Mouse (Mus musculus) CH12.LX (cell line): ENCODE results near the gene Ell. TPM values are rescaled to one million over a fixed set of nuclear protein-coding genes. Genes with fewer than 3 reads are reported as not detected.

ENCODE experiments used
- DNase-seq: peaks from one replicate; pipeline ENCODE4 v3.0.0-alpha.2; 2013; ENCODE audit errors: extremely low read depth
- H3K27ac ChIP-seq: 2 replicates; pipeline ENCODE4 v1.5.1; 2012; ENCODE audit warnings: low read depth, mild to moderate bottlenecking, control low read depth, moderate library complexity; ENCODE audit not compliant: insufficient read depth
- H3K27me3 ChIP-seq: replicated peaks from 2 replicates; pipeline ENCODE3; 2012; ENCODE audit warnings: inconsistent platforms
- H3K36me3 ChIP-seq, 2 experiments: replicated peaks in 1 of 2; 2 replicates each; pipeline versions ENCODE3 to v1.6.1; 2012; ENCODE audit warnings: inconsistent platforms in 1 of 2, low read length in 1 of 2, mild to moderate bottlenecking in 1 of 2, mixed read lengths in 1 of 2, moderate library complexity in 1 of 2; ENCODE audit not compliant: control insufficient read depth in 1 of 2, insufficient read depth in 1 of 2
- H3K4me1 ChIP-seq, 2 experiments: 2 replicates each; pipeline ENCODE4 v1.6.1; 2012; ENCODE audit warnings: inconsistent platforms in 1 of 2, moderate library complexity in 1 of 2; ENCODE audit not compliant: insufficient read depth in 2 of 2, control insufficient read depth in 1 of 2
- H3K4me2 ChIP-seq: 2 replicates; pipeline ENCODE4 v1.6.1; 2012; ENCODE audit warnings: low read depth, mild to moderate bottlenecking, control low read depth; ENCODE audit not compliant: poor library complexity, insufficient read depth, severe bottlenecking
- H3K4me3 ChIP-seq, 3 experiments: fragments of 150-350 bp in 1 of 3; sonication (generic) in 1 of 3; replicated peaks in 1 of 3; 2 replicates each; pipeline versions ENCODE3 to v1.5.1; 2011 to 2012; ENCODE audit warnings: low read depth in 2 of 3, low read length in 2 of 3, mild to moderate bottlenecking in 2 of 3, moderate library complexity in 2 of 3, control low read depth in 1 of 3, improper control_type of control experiment in 1 of 3, inconsistent platforms in 1 of 3, mixed read lengths in 1 of 3; ENCODE audit not compliant: poor library complexity in 1 of 3
- H3K79me2 ChIP-seq: replicated peaks from 2 replicates; pipeline ENCODE4 v1.6.1; 2012; ENCODE audit warnings: mild to moderate bottlenecking, moderate library complexity; ENCODE audit not compliant: control insufficient read depth, poor library complexity, insufficient read depth, severe bottlenecking; ENCODE audit errors: extremely low read depth
- H3K9ac ChIP-seq: 2 replicates; pipeline ENCODE4 v1.6.1; 2012; ENCODE audit warnings: low read depth, mild to moderate bottlenecking, control low read depth, moderate library complexity; ENCODE audit not compliant: insufficient read depth
- H3K9me3 ChIP-seq: replicated peaks from 2 replicates; pipeline ENCODE3; 2012; ENCODE audit warnings: low read length, inconsistent platforms, mixed read lengths
- BHLHE40 ChIP-seq: IDR thresholded peaks from 2 replicates; pipeline ENCODE4 v1.6.1; 2011; ENCODE audit warnings: mild to moderate bottlenecking, low read depth, low read length, improper control_type of control experiment
- CHD1 ChIP-seq: IDR thresholded peaks from 2 replicates; pipeline ENCODE4 v1.6.1; 2012; ENCODE audit warnings: low read depth, low read length, improper control_type of control experiment, inconsistent platforms
- CHD2 ChIP-seq: IDR thresholded peaks from 2 replicates; pipeline ENCODE4 v1.6.1; 2011; ENCODE audit warnings: low read length, improper control_type of control experiment
- ELF1 ChIP-seq: IDR thresholded peaks from 2 replicates; pipeline ENCODE4 v1.6.1; 2014; ENCODE audit warnings: low read depth, mild to moderate bottlenecking, inconsistent platforms, low read length, improper control_type of control experiment
- EP300 ChIP-seq: IDR thresholded peaks from 2 replicates; pipeline ENCODE4 v1.6.1; 2011; ENCODE audit warnings: low read length, improper control_type of control experiment
- ETS1 ChIP-seq: conservative IDR thresholded peaks from 2 replicates; pipeline ENCODE4 v1.6.1; 2012; ENCODE audit warnings: low read depth, mild to moderate bottlenecking, inconsistent platforms, low read length, improper control_type of control experiment, moderate library complexity
- IRF4 ChIP-seq: IDR thresholded peaks from 2 replicates; pipeline ENCODE4 v1.6.1; 2014; ENCODE audit warnings: low read depth, mild to moderate bottlenecking, inconsistent platforms, low read length, improper control_type of control experiment
- MAZ ChIP-seq: IDR thresholded peaks from 2 replicates; pipeline ENCODE4 v1.6.1; 2012; ENCODE audit warnings: low read depth, mild to moderate bottlenecking, inconsistent platforms, low read length, improper control_type of control experiment, moderate library complexity
- MEF2A ChIP-seq: IDR thresholded peaks from 2 replicates; pipeline ENCODE4 v1.6.1; 2014; ENCODE audit warnings: low read depth, mild to moderate bottlenecking, inconsistent platforms, low read length, improper control_type of control experiment, borderline replicate concordance
- MXI1 ChIP-seq: IDR thresholded peaks from 2 replicates; pipeline ENCODE4 v1.6.1; 2011; ENCODE audit warnings: mild to moderate bottlenecking, low read depth, low read length, improper control_type of control experiment
- NRF1 ChIP-seq: IDR thresholded peaks from 2 replicates; pipeline ENCODE4 v1.6.1; 2014; ENCODE audit warnings: low read depth, mild to moderate bottlenecking, inconsistent platforms, low read length, improper control_type of control experiment, moderate library complexity
- POLR2AphosphoS2 ChIP-seq: IDR thresholded peaks from 2 replicates; pipeline ENCODE4 v1.6.1; 2011; ENCODE audit warnings: low read depth, low read length, improper control_type of control experiment
- RAD21 ChIP-seq: IDR thresholded peaks from 2 replicates; pipeline ENCODE4 v1.6.1; 2011; ENCODE audit warnings: low read depth, mild to moderate bottlenecking, low read length, improper control_type of control experiment, moderate library complexity
- SIN3A ChIP-seq: IDR thresholded peaks from 2 replicates; pipeline ENCODE4 v1.6.1; 2012; ENCODE audit warnings: low read length, improper control_type of control experiment, inconsistent platforms
- TBP ChIP-seq: conservative IDR thresholded peaks from 2 replicates; pipeline ENCODE4 v1.6.1; 2011; ENCODE audit warnings: low read depth, low read length, improper control_type of control experiment
- ZKSCAN1 ChIP-seq: IDR thresholded peaks from 2 replicates; pipeline ENCODE4 v1.6.1; 2012; ENCODE audit warnings: low read depth, inconsistent platforms, low read length, improper control_type of control experiment, borderline replicate concordance
- dilution Hi-C: fragments of 300-500 bp; cut with MboI; formaldehyde crosslinking; loops from 2 replicates; pipeline ENCODE4 v1.14.3; 2020; ENCODE audit warnings: low sequenced_read_pairs; ENCODE audit not compliant: extremely low pct_unique_long_range_greater_than_20kb, extremely low pct_ligation_motif_present
- in situ Hi-C: fragments of 300-500 bp; cut with MboI; formaldehyde crosslinking; loops from 3 replicates; pipeline ENCODE4 v1.14.3; 2019; ENCODE audit warnings: low sequenced_read_pairs, low pct_ligation_motif_present, low pct_unique_long_range_greater_than_20kb, mixed read lengths
- polyA plus RNA-seq: library from polyadenylated mRNA; unstranded; fragments of >175 nt; gene quantifications from 2 replicates; pipeline ENCODE4 v1.2.1, GENCODE M21; 2012; ENCODE audit warnings: low read depth; ENCODE audit not compliant: insufficient read length
- total RNA-seq, 2 experiments: library from RNA; depleted of rRNA; stranded (reverse); fragments of 300-350 nt in 1 of 2; fragments of >200 nt in 1 of 2; gene quantifications; 2 replicates each; pipeline ENCODE4 v1.2.3; 2012 to 2014

Ell gene
- total and polyA plus RNA-seq, 3 experiments, result 6.5 to 17.9 (median 9.8) TPM

GRCm38 (mm10) chr8:70636838-70637237 lies 97.6 kb downstream of the Ell start:
- H3K27me3 ChIP-seq, result no peaks in the 10 kb centered on the region
- H3K4me3 ChIP-seq, result no peak overlapping the region
- no peak overlapping the region for H3K9ac ChIP-seq
- DNase-seq, result peak; percentile 83
- dilution Hi-C loops (no loop called here), in situ Hi-C loops (no loop called here)
- no peak overlapping the region for H3K4me2 ChIP-seq
- no peaks in the 10 kb centered on the region for H3K36me3 ChIP-seq
- H3K79me2 ChIP-seq, result no peaks in the 10 kb centered on the region
- H3K9me3 ChIP-seq, result no peaks in the 10 kb centered on the region
- TF ChIP-seq SIN3A (peak; percentile 64; the same call in 1 of the 2 replicates), ETS1 (peak; percentile 58; the same call in 1 of the 2 replicates), CHD2 (peak; percentile 67; the same call in 1 of the 2 replicates), ZKSCAN1 (no peak), EP300 (no peak), IRF4 (peak; percentile 51), MEF2A (peak; percentile 55; the same call in 1 of the 2 replicates), BHLHE40 (peak; percentile 47), MAZ (0 out of 2 replicates have a peak, but pooled peaks have one; percentile 40), CHD1 (no peak), MXI1 (peak; percentile 42; the same call in 1 of the 2 replicates)
- H3K4me1 ChIP-seq, result peaks cover 33 to 87% of the 10 kb centered on the region in 2 experiments
- H3K27ac ChIP-seq, result peak overlapping the region; percentile 76

GRCm38 (mm10) chr8:70638752-70639151 lies 99.5 kb downstream of the Ell start:
- Histone ChIP-seq H3K9me3 (no peaks in the 10 kb centered on the region), H3K4me1 (peaks cover 31 to 74% of the 10 kb centered on the region in 2 experiments), H3K36me3 (no peaks in the 10 kb centered on the region), H3K79me2 (no peaks in the 10 kb centered on the region), H3K4me3 (no peak overlapping the region), H3K27me3 (no peaks in the 10 kb centered on the region), H3K9ac (no peak overlapping the region), H3K27ac (no peak overlapping the region), H3K4me2 (no peak overlapping the region)
- dilution Hi-C loops (no loop called here), in situ Hi-C loops (no loop called here)
- no peak for DNase-seq
- TF ChIP-seq ELF1, result no peak
- no peak for TF ChIP-seq RAD21
- TF ChIP-seq MAZ, result no peak
- TF ChIP-seq NRF1, result no peak
- TF ChIP-seq TBP, result no peak
- no peak for TF ChIP-seq POLR2AphosphoS2

Other genes with a start within 250 kb of the Ell start
Only the 20 nearest of the 27 such genes appear.
- 39.6 and 45.7 TPM in 2 replicates for gene Upf1, start 186.2 kb upstream of the Ell start, total RNA-seq (2012; rRNA removed)
- 27.0 and 31.1 TPM in 2 replicates for gene Upf1, start 186.2 kb upstream of the Ell start, total RNA-seq (2014; rRNA removed)
- 42.4 and 44.4 TPM in 2 replicates for gene Upf1, start 186.2 kb upstream of the Ell start, polyA plus RNA-seq
- 0.08 and 0.13 TPM in 2 replicates for gene Comp, start 165.9 kb upstream of the Ell start, total RNA-seq (2012; rRNA removed)
- gene Comp, start 165.9 kb upstream of the Ell start, total RNA-seq (2014; rRNA removed), result not detected in 2 replicates
- 0.16 TPM in 1 of 2 replicates, not detected in the other for gene Comp, start 165.9 kb upstream of the Ell start, polyA plus RNA-seq
- 1.8 and 2.0 TPM in 2 replicates for gene Crtc1, start 99.9 kb upstream of the Ell start, total RNA-seq (2012; rRNA removed)
- gene Crtc1, start 99.9 kb upstream of the Ell start, total RNA-seq (2014; rRNA removed), result 1.3 and 2.2 TPM in 2 replicates
- 8.2 and 8.6 TPM in 2 replicates for gene Crtc1, start 99.9 kb upstream of the Ell start, polyA plus RNA-seq
- gene Klhl26, start 62.5 kb upstream of the Ell start, total RNA-seq (2012; rRNA removed), result 10.2 and 15.6 TPM in 2 replicates
- 3.7 and 4.7 TPM in 2 replicates for gene Klhl26, start 62.5 kb upstream of the Ell start, total RNA-seq (2014; rRNA removed)
- gene Klhl26, start 62.5 kb upstream of the Ell start, polyA plus RNA-seq, result 4.9 and 6.0 TPM in 2 replicates
- not detected in 2 replicates for gene Tmem59l, start 52.1 kb upstream of the Ell start, total RNA-seq (2012; rRNA removed)
- not detected in 2 replicates for gene Tmem59l, start 52.1 kb upstream of the Ell start, total RNA-seq (2014; rRNA removed)
- not detected in 2 replicates for gene Tmem59l, start 52.1 kb upstream of the Ell start, polyA plus RNA-seq
- 1.1 and 1.2 TPM in 2 replicates for gene Crlf1, start 46.3 kb upstream of the Ell start, total RNA-seq (2012; rRNA removed)
- gene Crlf1, start 46.3 kb upstream of the Ell start, total RNA-seq (2014; rRNA removed), result 0.42 TPM in 2 replicates
- 0.44 and 0.78 TPM in 2 replicates for gene Crlf1, start 46.3 kb upstream of the Ell start, polyA plus RNA-seq
- 87.3 and 90.0 TPM in 2 replicates for gene Rex1bd, start 32.7 kb upstream of the Ell start, total RNA-seq (2012; rRNA removed)
- gene Rex1bd, start 32.7 kb upstream of the Ell start, total RNA-seq (2014; rRNA removed), result 43.3 and 47.8 TPM in 2 replicates
- 38.4 and 59.9 TPM in 2 replicates for gene Rex1bd, start 32.7 kb upstream of the Ell start, polyA plus RNA-seq
- 3,341 and 3,407 TPM in 2 replicates for gene Uba52, start 28.7 kb upstream of the Ell start, total RNA-seq (2012; rRNA removed)
- 1,091 and 1,181 TPM in 2 replicates for gene Uba52, start 28.7 kb upstream of the Ell start, total RNA-seq (2014; rRNA removed)
- gene Uba52, start 28.7 kb upstream of the Ell start, polyA plus RNA-seq, result 1,199 and 1,372 TPM in 2 replicates
- gene Fkbp8, start 11.7 kb upstream of the Ell start, total RNA-seq (2012; rRNA removed), result 246 and 266 TPM in 2 replicates
- 172 and 178 TPM in 2 replicates for gene Fkbp8, start 11.7 kb upstream of the Ell start, total RNA-seq (2014; rRNA removed)
- gene Fkbp8, start 11.7 kb upstream of the Ell start, polyA plus RNA-seq, result 176 and 178 TPM in 2 replicates
- gene Kxd1, start 11.5 kb upstream of the Ell start, total RNA-seq (2012; rRNA removed), result 45.7 and 63.4 TPM in 2 replicates
- gene Kxd1, start 11.5 kb upstream of the Ell start, total RNA-seq (2014; rRNA removed), result 67.9 and 68.0 TPM in 2 replicates
- gene Kxd1, start 11.5 kb upstream of the Ell start, polyA plus RNA-seq, result 56.6 and 56.7 TPM in 2 replicates
- gene Isyna1, start 54.9 kb downstream of the Ell start, total RNA-seq (2012; rRNA removed), result 141 and 174 TPM in 2 replicates
- gene Isyna1, start 54.9 kb downstream of the Ell start, total RNA-seq (2014; rRNA removed), result 99.9 and 107 TPM in 2 replicates
- gene Isyna1, start 54.9 kb downstream of the Ell start, polyA plus RNA-seq, result 139 and 163 TPM in 2 replicates
- 77.3 and 84.9 TPM in 2 replicates for gene Ssbp4, start 69.4 kb downstream of the Ell start, total RNA-seq (2012; rRNA removed)
- 31.0 and 41.3 TPM in 2 replicates for gene Ssbp4, start 69.4 kb downstream of the Ell start, total RNA-seq (2014; rRNA removed)
- 114 and 128 TPM in 2 replicates for gene Ssbp4, start 69.4 kb downstream of the Ell start, polyA plus RNA-seq
- 0.25 and 0.30 TPM in 2 replicates for gene Lrrc25, start 76.7 kb downstream of the Ell start, total RNA-seq (2012; rRNA removed)
- 2.4 and 2.6 TPM in 2 replicates for gene Lrrc25, start 76.7 kb downstream of the Ell start, total RNA-seq (2014; rRNA removed)
- 4.0 and 5.9 TPM in 2 replicates for gene Lrrc25, start 76.7 kb downstream of the Ell start, polyA plus RNA-seq
- 0.21 TPM in 1 of 2 replicates, not detected in the other for gene Gdf15, start 93.0 kb downstream of the Ell start, total RNA-seq (2012; rRNA removed)
- not detected in 2 replicates for gene Gdf15, start 93.0 kb downstream of the Ell start, total RNA-seq (2014; rRNA removed)
- gene Gdf15, start 93.0 kb downstream of the Ell start, polyA plus RNA-seq, result 0.16 TPM in 1 of 2 replicates, not detected in the other
- gene Pgpep1, start 120.9 kb downstream of the Ell start, total RNA-seq (2012; rRNA removed), result 15.2 and 22.9 TPM in 2 replicates
- 10.3 and 12.3 TPM in 2 replicates for gene Pgpep1, start 120.9 kb downstream of the Ell start, total RNA-seq (2014; rRNA removed)
- gene Pgpep1, start 120.9 kb downstream of the Ell start, polyA plus RNA-seq, result 30.0 and 35.1 TPM in 2 replicates
- gene Lsm4, start 133.8 kb downstream of the Ell start, total RNA-seq (2012; rRNA removed), result 135 and 168 TPM in 2 replicates
- 134 and 143 TPM in 2 replicates for gene Lsm4, start 133.8 kb downstream of the Ell start, total RNA-seq (2014; rRNA removed)
- gene Lsm4, start 133.8 kb downstream of the Ell start, polyA plus RNA-seq, result 240 and 256 TPM in 2 replicates
- gene Jund, start 159.5 kb downstream of the Ell start, total RNA-seq (2012; rRNA removed), result 279 and 287 TPM in 2 replicates
- gene Jund, start 159.5 kb downstream of the Ell start, total RNA-seq (2014; rRNA removed), result 147 and 191 TPM in 2 replicates
- gene Jund, start 159.5 kb downstream of the Ell start, polyA plus RNA-seq, result 255 and 283 TPM in 2 replicates
- gene Iqcn, start 164.0 kb downstream of the Ell start, total RNA-seq (2012; rRNA removed), result not detected in 2 replicates
- not detected in 2 replicates for gene Iqcn, start 164.0 kb downstream of the Ell start, total RNA-seq (2014; rRNA removed)
- gene Iqcn, start 164.0 kb downstream of the Ell start, polyA plus RNA-seq, result 0.07 TPM in 1 of 2 replicates, not detected in the other
- 0.25 and 0.34 TPM in 2 replicates for gene Gm3336, start 179.1 kb downstream of the Ell start, total RNA-seq (2012; rRNA removed)
- 0.31 TPM in 1 of 2 replicates, not detected in the other for gene Gm3336, start 179.1 kb downstream of the Ell start, total RNA-seq (2014; rRNA removed)
- gene Gm3336, start 179.1 kb downstream of the Ell start, polyA plus RNA-seq, result 0.49 and 0.89 TPM in 2 replicates
- gene Pde4c, start 184.3 kb downstream of the Ell start, total RNA-seq (2012; rRNA removed), result 3.8 and 4.7 TPM in 2 replicates
- 2.3 and 3.1 TPM in 2 replicates for gene Pde4c, start 184.3 kb downstream of the Ell start, total RNA-seq (2014; rRNA removed)
- 6.5 TPM in 2 replicates for gene Pde4c, start 184.3 kb downstream of the Ell start, polyA plus RNA-seq